Mouse (Mus musculus) heart, postnatal 0 days (tissue): ENCODE measurements around the gene Edar. TPM values are rescaled to one million over a fixed set of nuclear protein-coding genes. Genes with fewer than 3 reads are reported as not detected.
A peak's percentile ranks its signal among the peaks of the same experiment; 100 is the strongest.

Experiments
- ATAC-seq: fragments of 200-750 bp; cut with Nextera tagmentation; 2 replicates; pipeline ENCODE4 v1.8.0; 2017; ENCODE audit warnings: low read depth, moderate number of reproducible peaks, moderate library complexity; ENCODE audit not compliant: insufficient read depth
- DNase-seq: peaks from one replicate; pipeline ENCODE4 v3.0.0-alpha.2; 2016; ENCODE audit warnings: low spot score
- H3K27ac ChIP-seq: fragments of 300-500 bp; sonication (generic); 2 replicates; pipeline ENCODE4 v1.5.1; 2014; ENCODE audit warnings: low read depth, mild to moderate bottlenecking
- H3K27me3 ChIP-seq: fragments of 300-500 bp; sonication (generic); 2 replicates; pipeline ENCODE4 v1.6.1; 2014; ENCODE audit warnings: low read length, mixed read lengths; ENCODE audit not compliant: control insufficient read depth, insufficient read depth
- H3K36me3 ChIP-seq: fragments of 300-500 bp; sonication (generic); replicated peaks from 2 replicates; pipeline ENCODE4 v1.6.1; 2014; ENCODE audit warnings: low read length, mixed read lengths; ENCODE audit not compliant: control insufficient read depth, insufficient read depth
- H3K4me1 ChIP-seq: fragments of 300-500 bp; sonication (generic); 2 replicates; pipeline ENCODE4 v1.6.1; 2014; ENCODE audit warnings: antibody characterized with exemption; ENCODE audit not compliant: control insufficient read depth, insufficient read depth
- H3K4me2 ChIP-seq: fragments of 300-500 bp; sonication (generic); 2 replicates; pipeline ENCODE4 v1.6.1; 2014; ENCODE audit warnings: low read depth, mild to moderate bottlenecking, low read length, moderate library complexity
- H3K4me3 ChIP-seq: fragments of 300-500 bp; sonication (generic); 2 replicates; pipeline ENCODE4 v1.5.1; 2014; ENCODE audit warnings: low read depth, low read length
- H3K9ac ChIP-seq: fragments of 300-500 bp; sonication (generic); replicated peaks from 2 replicates; pipeline ENCODE4 v1.6.1; 2014; ENCODE audit warnings: low read depth, low read length, mixed read lengths
- H3K9me3 ChIP-seq: fragments of 300-500 bp; sonication (generic); replicated peaks from 2 replicates; pipeline ENCODE4 v1.6.1; 2016; ENCODE audit warnings: low read length; ENCODE audit not compliant: control insufficient read depth
- CTCF ChIP-seq: IDR thresholded peaks from 2 replicates; pipeline ENCODE4 v1.5.1; 2016; ENCODE audit warnings: antibody characterized with exemption, control low read depth, low read depth
- EP300 ChIP-seq: IDR thresholded peaks from 2 replicates; pipeline ENCODE4 v1.6.1; 2016; ENCODE audit warnings: antibody characterized with exemption, low read depth
- WGBS: fragments of 180-500 bp; shearing (Covaris S2); extraction: QIAGEN DNeasy Blood & Tissue Kit; methylation state at CpG from one replicate; pipeline ENCODE4 v1.1.7; 2014; 5-methylcytosine and 5-hydroxymethylcytosine counted together
- polyA plus RNA-seq: library from polyadenylated mRNA; unstranded; fragments of >200 nt; fragmentation: Nextera tagmentation; extraction: Ambion mirVana; gene quantifications from 2 replicates; pipeline ENCODE4 v1.2.1, GENCODE M21; 2015
- total RNA-seq: library from RNA; depleted of rRNA; stranded (reverse); fragments of >200 nt; gene quantifications from 2 replicates; pipeline ENCODE4 v1.2.3, GENCODE M21; 2014; ENCODE audit warnings: low replicate concordance

The Edar gene
- total and polyA plus RNA-seq, 2 experiments from 2014 or later = not detected

GRCm38 (mm10) chr10:58648787-58649186, 26.7 kb downstream of the Edar start:
- Histone ChIP-seq H3K4me3 (no peak overlapping the region), H3K27ac (no peak overlapping the region), H3K4me2 (no peak overlapping the region), H3K4me1 (peaks cover 12% of the 10 kb centered on the region), H3K36me3 (no peaks in the 10 kb centered on the region), H3K9ac (no peak overlapping the region), H3K9me3 (no peaks in the 10 kb centered on the region), H3K27me3 (no peaks in the 10 kb centered on the region)
- no peak; the same call in 1 of the 2 replicates for TF ChIP-seq CTCF
- TF ChIP-seq EP300 = no peak
- DNase-seq (no peak), ATAC-seq (no peak)
- WGBS = 66% methylated on average over 5 of the region's 5 CpGs

GRCm38 (mm10) chr10:58644671-58645070, 30.8 kb downstream of the Edar start:
- H3K4me1 ChIP-seq = no peaks in the 10 kb centered on the region
- H3K9me3 ChIP-seq = no peaks in the 10 kb centered on the region
- no peak overlapping the region for H3K9ac ChIP-seq
- TF ChIP-seq EP300 (no peak), CTCF (no peak)
- H3K4me3 ChIP-seq = no peak overlapping the region
- no peak overlapping the region for H3K27ac ChIP-seq
- no peaks in the 10 kb centered on the region for H3K27me3 ChIP-seq
- H3K36me3 ChIP-seq = no peaks in the 10 kb centered on the region
- H3K4me2 ChIP-seq = no peak overlapping the region
- ATAC-seq (no peak), DNase-seq (no peak)
- WGBS = 68% methylated on average over 5 of the region's 5 CpGs

GRCm38 (mm10) chr10:58644194-58644593, 31.3 kb downstream of the Edar start:
- no peak for TF ChIP-seq EP300
- no peak for TF ChIP-seq CTCF
- no peak overlapping the region for H3K4me3 ChIP-seq
- no peak overlapping the region for H3K4me2 ChIP-seq
- H3K36me3 ChIP-seq = no peaks in the 10 kb centered on the region
- 43% methylated on average over 7 of the region's 7 CpGs for WGBS
- ATAC-seq (no peak), DNase-seq (no peak)
- H3K9me3 ChIP-seq = no peaks in the 10 kb centered on the region
- H3K4me1 ChIP-seq = no peaks in the 10 kb centered on the region
- H3K9ac ChIP-seq = no peak overlapping the region
- H3K27ac ChIP-seq = no peak overlapping the region
- H3K27me3 ChIP-seq = no peaks in the 10 kb centered on the region

- Histone ChIP-seq H3K9me3 (no peaks in the 10 kb centered on the region), H3K4me2 (no peak overlapping the region), H3K27ac (no peak overlapping the region), H3K27me3 (no peaks in the 10 kb centered on the region), H3K4me3 (no peak overlapping the region), H3K9ac (no peak overlapping the region), H3K36me3 (no peaks in the 10 kb centered on the region), H3K4me1 (no peaks in the 10 kb centered on the region)
- 57% methylated on average over 9 of the region's 9 CpGs for WGBS
- no peak for DNase-seq
- no peak for TF ChIP-seq CTCF
- TF ChIP-seq EP300 = no peak
- no peak for ATAC-seq
These were observed 32.5 kb downstream of the Edar start for GRCm38 (mm10) chr10:58643001-58643400.

- no peaks in the 10 kb centered on the region for H3K27me3 ChIP-seq
- no peak for ATAC-seq
- no peak overlapping the region for H3K27ac ChIP-seq
- H3K9ac ChIP-seq = no peak overlapping the region
- TF ChIP-seq CTCF = no peak
- TF ChIP-seq EP300 = no peak
- no peaks in the 10 kb centered on the region for H3K36me3 ChIP-seq
- H3K4me2 ChIP-seq = 0 out of 2 replicates have a peak overlapping the region, but pooled peaks have one; percentile 5
- 54% methylated on average over 10 of the region's 10 CpGs for WGBS
- H3K9me3 ChIP-seq = no peaks in the 10 kb centered on the region
- H3K4me1 ChIP-seq = no peaks in the 10 kb centered on the region
- no peak overlapping the region for H3K4me3 ChIP-seq
- no peak for DNase-seq
These were observed 33.8 kb downstream of the Edar start for GRCm38 (mm10) chr10:58641631-58642030.
